Comparison of ENCODE assay signal across 9 mouse cellular contexts in the genomic region with DNA sequence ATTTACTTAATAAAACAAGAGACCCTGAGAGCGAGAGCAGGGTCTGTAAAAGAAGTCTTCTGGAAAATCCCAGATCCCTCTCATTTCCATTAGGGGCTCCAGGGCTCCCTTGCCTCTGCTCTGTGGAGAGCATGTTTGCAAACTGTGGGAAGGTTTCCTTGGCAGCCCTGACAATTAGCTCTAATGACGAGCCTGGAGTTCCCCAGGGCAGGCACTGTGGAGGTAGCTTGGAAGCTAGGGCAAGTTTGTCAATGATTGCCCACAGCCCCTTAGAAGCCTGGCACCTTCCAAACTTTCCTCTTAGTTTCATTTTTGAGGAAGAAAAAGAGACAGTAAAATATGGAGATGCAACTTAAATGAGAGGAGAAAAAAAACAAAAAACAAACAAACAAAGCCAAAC. TPM values are rescaled to one million over a fixed set of nuclear protein-coding genes. Genes with fewer than 3 reads are reported as not detected.
DNase-seq lines count a peak whose midpoint lies in the region; ATAC-seq lines count a peak whose summit lies in the region.
"Had no signal": no experiment of that assay in that cellular context is flagged by ENCODE, and none has a peak within 500 bp of the region (broad histone marks: within the 10 kb centered on the region; RNA-seq: fewer than 3 reads in every experiment).

No protein-coding gene starts in this region.

- WGBS in forebrain, embryonic 16.5 days, result 5% methylated on average over 2 of the region's 2 CpGs

- H3K4me2 ChIP-seq in forebrain, embryonic 16.5 days (ENCODE audit: low read length), result peak overlapping the region; percentile 29

- H3K27me3 ChIP-seq in forebrain, embryonic 16.5 days (replicated peaks; ENCODE audit: control insufficient read depth, insufficient read depth, low read length), result no peaks in the 10 kb centered on the region

- no peak for ATAC-seq in frontal cortex, adult (ENCODE audit: low TSS enrichment)
- ATAC-seq in forebrain, embryonic 16.5 days, result no peak
- ATAC-seq in activated CD4-positive, CD25-positive, alpha-beta regulatory T cell, adult 4 months, result no peak

- peak; percentile 15 to 31 for DNase-seq in frontal cortex, postnatal 36 days (ENCODE audit: low spot score in 2 of 2)
- peak; percentile 25 for DNase-seq in 3T3-L1 (ENCODE audit: low read depth, low spot score)
- DNase-seq in layer of hippocampus, postnatal 10 days (ENCODE audit: low spot score in 2 of 2), result peak; percentile 19 to 32
- DNase-seq in thymus, postnatal 25 days, result no peak
- no peak for DNase-seq in thymus, postnatal 10 days (ENCODE audit: low spot score in 2 of 2)

- no peak overlapping the region for H3K4me3 ChIP-seq in forebrain, embryonic 16.5 days (replicated peaks; ENCODE audit: low read length)

- H3K9ac ChIP-seq in forebrain, embryonic 16.5 days (replicated peaks; ENCODE audit: low read depth, low read length), result no peak overlapping the region

- H3K36me3 ChIP-seq in forebrain, embryonic 16.5 days (ENCODE audit: control insufficient read depth, insufficient read depth), result no peaks in the 10 kb centered on the region

- H3K27ac ChIP-seq in forebrain, embryonic 16.5 days (ENCODE audit: low read length), result no peak overlapping the region

- H3K4me1 ChIP-seq in forebrain, embryonic 16.5 days (replicated peaks; ENCODE audit: control insufficient read depth, insufficient read depth, low read length), result peaks cover 31% of the 10 kb centered on the region

- no peaks in the 10 kb centered on the region for H3K9me3 ChIP-seq in forebrain, embryonic 16.5 days (ENCODE audit: control insufficient read depth, low read length)

RNA-seq across cellular contexts. Expression of a gene that starts 2.5 kb away (rescaled TPM):
- polyA plus RNA-seq in forebrain, embryonic 16.5 days (2015; fragmentation: Nextera tagmentation; extraction: Ambion mirVana), result 12.2 and 13.3 TPM in 2 replicates
- total RNA-seq in layer of hippocampus, postnatal 10 days (2021), result 10 to 100 TPM; 23.8 to 24.6 TPM
- polyA plus RNA-seq in activated CD4-positive, CD25-positive, alpha-beta regulatory T cell, adult 4 months (2017; shearing (Covaris generic)), result under 1 TPM in 1 of 2 experiments, not detected in 1; 0.13 TPM

RNA-seq across cellular contexts. Expression of a gene that starts 19.5 kb away (rescaled TPM):
- polyA plus RNA-seq in forebrain, embryonic 16.5 days (2015; fragmentation: Nextera tagmentation; extraction: Ambion mirVana), result not detected in 2 replicates
- not detected for total RNA-seq in layer of hippocampus, postnatal 10 days (2021)
- not detected for polyA plus RNA-seq in activated CD4-positive, CD25-positive, alpha-beta regulatory T cell, adult 4 months (2017; shearing (Covaris generic))
- total RNA-seq: layer of hippocampus, adult 18-20 months had no signal

RNA-seq across cellular contexts. Expression of a gene that starts 56.2 kb away (rescaled TPM):
- 28.1 and 32.1 TPM in 2 replicates for polyA plus RNA-seq in forebrain, embryonic 16.5 days (2015; fragmentation: Nextera tagmentation; extraction: Ambion mirVana)
- 10 to 100 TPM; 12.4 to 13.0 TPM for total RNA-seq in layer of hippocampus, postnatal 10 days (2021)
- polyA plus RNA-seq in activated CD4-positive, CD25-positive, alpha-beta regulatory T cell, adult 4 months (2017; shearing (Covaris generic)), result 10 to 100 TPM; 18.4 to 23.7 TPM

Comparison
In these comparisons a context has a peak if more than half of its experiments do, and no peak if none do; other contexts are left out.
1. DNase-seq: peak in frontal cortex, postnatal 36 days (2 of 2), 3T3-L1 (single experiment) and layer of hippocampus, postnatal 10 days (2 of 2); none in thymus, postnatal 25 days (single experiment) and thymus, postnatal 10 days (0 of 2).
2. RNA of a gene that starts 2.5 kb away (polyA plus RNA-seq): 12.2 to 13.3 TPM in forebrain, embryonic 16.5 days; 0.13 TPM in activated CD4-positive, CD25-positive, alpha-beta regulatory T cell, adult 4 months; every median in the first group is over 10 times any median in the second.